Mouse (Mus musculus): Measurements from ENCODE around the gene Nol4l. TPM values are rescaled to one million over a fixed set of nuclear protein-coding genes. Genes with fewer than 3 reads are reported as not detected.

The Nol4l gene
- total and polyA plus RNA-seq, 2 experiments from 2014 or later, result 28.0 to 58.5 TPM

DNA sequence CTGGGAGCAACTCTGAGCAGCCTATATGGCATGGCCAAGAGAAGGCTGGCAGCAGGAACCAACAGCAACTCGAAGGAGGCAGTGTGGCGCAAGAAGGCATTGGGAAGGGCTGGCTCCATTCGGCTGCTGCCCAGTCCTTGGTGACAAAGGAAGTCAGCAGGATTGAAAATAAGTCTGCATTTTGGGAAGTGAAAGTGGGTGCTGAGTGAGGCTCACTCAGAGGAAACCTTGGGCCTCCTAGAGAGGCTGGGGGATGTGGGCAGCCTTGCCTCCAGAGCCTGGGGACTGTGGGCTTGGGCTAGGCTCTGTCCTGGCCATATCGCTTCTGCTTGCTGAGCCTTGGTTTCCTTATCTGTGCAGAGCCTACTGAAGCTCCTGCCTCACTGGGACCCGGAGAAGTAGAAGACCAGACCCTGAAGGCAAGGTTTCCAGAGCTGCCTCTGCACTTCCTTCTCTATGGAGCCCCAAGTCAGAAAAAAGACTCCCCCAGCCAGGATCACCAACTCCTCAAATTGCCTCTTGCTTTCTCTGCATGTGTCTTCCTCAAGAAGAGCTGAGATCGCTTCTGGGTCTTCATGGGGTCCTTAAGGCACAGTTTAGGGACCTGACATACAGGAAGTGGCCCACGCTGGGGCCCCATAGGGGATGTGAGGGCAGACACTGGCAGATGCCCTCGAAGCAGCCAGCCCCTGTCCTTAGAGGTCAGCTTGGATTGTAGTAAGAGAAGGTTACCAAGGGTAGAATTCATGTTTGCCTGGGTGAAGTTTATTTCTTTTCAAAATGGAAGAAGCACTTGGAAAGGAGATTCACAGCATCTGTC lies 14.3 kb upstream of the Nol4l start:
- WGBS, result 85% methylated on average over 8 of the region's 8 CpGs
- DNase-seq, result no peak
- H3K4me2 ChIP-seq (ENCODE audit: low read depth), result no peak overlapping the region
- no peak for ATAC-seq
- no peak overlapping the region for H3K4me3 ChIP-seq (ENCODE audit: low read depth, low read length)
- no peak overlapping the region for H3K9ac ChIP-seq
- no peaks in the 10 kb centered on the region for H3K9me3 ChIP-seq (ENCODE audit: low read length)
- TF ChIP-seq CTCF (IDR thresholded peaks at IDR 0.05; ENCODE audit: low read depth), result no peak
- no peaks in the 10 kb centered on the region for H3K27me3 ChIP-seq (ENCODE audit: insufficient read depth, low read length)
- H3K36me3 ChIP-seq (ENCODE audit: insufficient read depth), result no peaks in the 10 kb centered on the region
- peaks cover 12% of the 10 kb centered on the region for H3K4me1 ChIP-seq (ENCODE audit: insufficient read depth)
- no peak overlapping the region for H3K27ac ChIP-seq (ENCODE audit: low read depth, low read length)

DNA sequence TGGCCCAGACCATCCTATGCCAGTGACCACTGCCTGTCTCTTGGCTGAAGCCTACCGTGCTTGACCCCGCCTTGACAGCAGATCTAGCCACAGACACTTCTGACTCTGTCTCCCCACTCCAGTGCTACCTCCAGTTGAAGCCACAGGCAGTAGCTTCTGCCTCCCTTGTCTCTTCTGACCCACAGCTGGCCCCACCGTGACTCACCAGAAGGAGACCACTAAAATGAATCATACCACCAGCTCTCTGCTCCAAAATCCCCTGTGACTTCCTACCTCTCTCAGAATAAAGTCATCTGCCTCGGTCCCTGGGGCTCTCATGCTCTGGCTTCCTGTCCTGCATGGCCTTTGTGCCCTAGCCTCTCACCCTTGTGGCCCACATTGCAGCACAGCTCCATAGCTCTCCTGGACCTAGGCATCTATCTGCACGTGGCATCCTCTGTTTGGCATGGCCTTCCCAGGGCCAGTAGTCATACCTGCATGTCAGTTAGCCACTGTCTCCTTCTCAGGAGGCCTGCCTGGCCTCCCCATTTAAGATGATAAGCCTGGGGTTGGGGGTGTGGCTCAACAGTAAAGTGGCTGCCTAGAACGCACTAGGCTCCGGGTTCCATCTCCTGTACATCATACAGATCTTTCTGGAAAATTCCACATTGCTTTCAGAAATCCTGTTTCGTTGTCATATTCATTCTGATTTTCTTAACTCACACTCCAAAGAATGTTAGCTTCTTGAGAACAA lies 13.3 kb upstream of the Nol4l start:
- no peak overlapping the region for H3K4me2 ChIP-seq (ENCODE audit: low read depth)
- H3K9ac ChIP-seq, result no peak overlapping the region
- no peak for DNase-seq
- no peak overlapping the region for H3K4me3 ChIP-seq (ENCODE audit: low read depth, low read length)
- no peak for TF ChIP-seq CTCF (IDR thresholded peaks at IDR 0.05; ENCODE audit: low read depth)
- no peak overlapping the region for H3K27ac ChIP-seq (ENCODE audit: low read depth, low read length)
- H3K4me1 ChIP-seq (ENCODE audit: insufficient read depth), result peaks cover 4% of the 10 kb centered on the region
- H3K36me3 ChIP-seq (ENCODE audit: insufficient read depth), result no peaks in the 10 kb centered on the region
- no peaks in the 10 kb centered on the region for H3K27me3 ChIP-seq (ENCODE audit: insufficient read depth, low read length)
- no peak for ATAC-seq
- WGBS, result 87% methylated on average over 8 of the region's 8 CpGs
- H3K9me3 ChIP-seq (ENCODE audit: low read length), result no peaks in the 10 kb centered on the region

DNA sequence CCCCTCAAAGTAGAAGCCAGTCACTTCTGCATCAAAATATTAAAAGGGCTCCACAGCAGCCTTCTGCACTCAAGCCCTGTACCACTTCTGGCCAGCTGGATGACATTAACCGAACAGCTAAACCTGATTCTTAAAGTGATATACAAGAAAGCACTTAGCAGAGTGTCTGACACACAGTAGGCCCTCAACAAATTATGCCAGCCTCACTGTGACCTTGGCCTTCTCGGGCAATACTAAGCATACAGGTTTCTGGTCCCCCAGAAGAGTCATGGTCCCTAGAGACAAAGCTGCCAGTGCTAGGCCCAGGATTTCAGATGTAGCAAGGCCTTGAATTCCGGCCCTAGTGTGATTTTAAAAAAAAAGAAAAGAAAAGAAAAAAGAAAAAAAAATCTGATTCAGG lies 9.1 kb upstream of the Nol4l start:
- Histone ChIP-seq H3K36me3 (ENCODE audit: insufficient read depth) (no peaks in the 10 kb centered on the region), H3K27ac (ENCODE audit: low read depth, low read length) (no peak overlapping the region), H3K4me3 (ENCODE audit: low read depth, low read length) (no peak overlapping the region), H3K27me3 (ENCODE audit: insufficient read depth, low read length) (no peaks in the 10 kb centered on the region), H3K9ac (no peak overlapping the region), H3K4me2 (ENCODE audit: low read depth) (no peak overlapping the region), H3K9me3 (ENCODE audit: low read length) (no peaks in the 10 kb centered on the region), H3K4me1 (ENCODE audit: insufficient read depth) (no peaks in the 10 kb centered on the region)
- no peak for TF ChIP-seq CTCF (IDR thresholded peaks at IDR 0.05; ENCODE audit: low read depth)
- WGBS, result 88% methylated on average over 3 of the region's 3 CpGs
- DNase-seq, result no peak
- ATAC-seq, result no peak

DNA sequence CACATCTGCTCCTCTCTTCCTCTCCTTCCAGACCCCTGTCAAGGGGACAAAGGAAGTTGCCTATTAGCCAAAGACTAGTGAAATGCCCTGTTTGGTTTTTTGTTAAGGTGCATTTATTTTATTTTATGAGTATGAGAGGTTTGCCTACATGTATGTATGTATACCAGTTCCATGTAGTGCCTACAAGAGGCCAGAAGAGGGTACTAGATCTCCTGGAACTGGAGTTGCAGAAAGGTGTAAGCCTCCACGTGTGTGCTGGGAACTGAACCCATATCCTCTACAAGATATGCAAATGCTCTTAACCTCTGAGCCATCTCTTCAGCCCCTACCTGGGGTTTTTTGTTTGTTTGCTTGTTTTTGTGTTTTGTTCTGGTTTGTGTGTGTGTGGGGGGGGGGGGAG lies 4.2 kb upstream of the Nol4l start:
- no peak overlapping the region for H3K4me3 ChIP-seq (ENCODE audit: low read depth, low read length)

DNA sequence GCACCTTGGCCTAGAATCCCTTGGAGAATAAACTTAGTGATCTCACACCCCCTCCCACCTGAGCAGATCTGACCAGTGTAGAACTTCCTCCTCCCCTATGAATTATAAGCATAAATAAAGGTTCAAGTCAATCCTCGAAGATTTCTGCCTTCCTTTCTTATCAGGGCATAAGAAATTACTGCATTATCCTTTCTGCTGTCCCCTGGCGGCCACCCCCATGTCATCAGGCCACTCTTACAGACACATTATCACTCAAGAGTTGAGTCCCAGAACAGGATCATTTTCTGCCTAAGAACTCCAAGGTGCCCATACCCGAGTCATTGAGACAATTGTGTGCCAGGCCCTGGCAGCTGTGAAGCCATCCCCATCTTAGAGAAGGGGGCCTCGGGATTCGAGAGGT lies 1.2 kb upstream of the Nol4l start:
- Histone ChIP-seq H3K4me2 (ENCODE audit: low read depth) (no peak overlapping the region; the same call in 1 of the 2 replicates), H3K4me3 (ENCODE audit: low read depth, low read length) (no peak overlapping the region), H3K36me3 (ENCODE audit: insufficient read depth) (no peaks in the 10 kb centered on the region), H3K27ac (ENCODE audit: low read depth, low read length) (no peak overlapping the region), H3K4me1 (ENCODE audit: insufficient read depth) (no peaks in the 10 kb centered on the region), H3K9me3 (ENCODE audit: low read length) (no peaks in the 10 kb centered on the region), H3K9ac (no peak overlapping the region), H3K27me3 (ENCODE audit: insufficient read depth, low read length) (no peaks in the 10 kb centered on the region)
- DNase-seq (no peak), ATAC-seq (no peak)
- 52% methylated on average over 5 of the region's 5 CpGs for WGBS
- TF ChIP-seq CTCF (IDR thresholded peaks at IDR 0.05; ENCODE audit: low read depth), result peak; percentile 44; the same call in 1 of the 2 replicates

More for the DNA sequence above, 4.2 kb upstream of the Nol4l start:
- 76% methylated on average over 1 of the region's 1 CpGs for WGBS
- ATAC-seq, result no peak
- H3K9ac ChIP-seq, result no peak overlapping the region
- H3K4me2 ChIP-seq (ENCODE audit: low read depth), result no peak overlapping the region
- H3K4me1 ChIP-seq (ENCODE audit: insufficient read depth), result no peaks in the 10 kb centered on the region
- no peaks in the 10 kb centered on the region for H3K9me3 ChIP-seq (ENCODE audit: low read length)
- no peaks in the 10 kb centered on the region for H3K27me3 ChIP-seq (ENCODE audit: insufficient read depth, low read length)
- TF ChIP-seq CTCF (IDR thresholded peaks at IDR 0.05; ENCODE audit: low read depth), result no peak
- no peaks in the 10 kb centered on the region for H3K36me3 ChIP-seq (ENCODE audit: insufficient read depth)
- H3K27ac ChIP-seq (ENCODE audit: low read depth, low read length), result no peak overlapping the region
- DNase-seq, result no peak

DNA sequence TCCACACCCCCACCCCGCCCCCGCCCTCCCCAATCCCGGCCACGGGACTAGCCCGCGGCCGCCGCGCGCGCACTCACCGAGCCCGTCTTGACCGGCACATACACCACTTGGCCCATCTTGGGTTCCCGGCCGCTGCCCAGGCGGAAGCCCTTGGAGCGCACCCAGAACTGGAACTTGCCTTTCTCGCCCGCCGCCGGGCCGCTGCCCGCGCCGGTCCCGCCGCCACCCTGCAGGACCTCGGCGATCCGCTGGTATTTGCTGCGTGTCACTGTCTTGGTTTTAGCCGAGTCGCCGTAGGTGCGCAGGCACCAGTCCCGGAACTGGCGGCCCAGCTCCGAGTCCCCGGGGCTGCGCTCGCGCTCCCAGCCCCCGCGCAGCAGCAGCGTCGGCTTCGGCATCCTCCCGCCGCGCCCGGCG lies 398 bp downstream of the Nol4l start:
- peak; percentile 13 for ATAC-seq
- peak; percentile 47 for DNase-seq
- peak overlapping the region; percentile 81 for H3K27ac ChIP-seq (ENCODE audit: low read depth, low read length)
- peak overlapping the region; percentile 83 for H3K9ac ChIP-seq
- no peaks in the 10 kb centered on the region for H3K4me1 ChIP-seq (ENCODE audit: insufficient read depth)
- WGBS, result under 1% methylated on average over 46 of the region's 53 CpGs
- H3K4me3 ChIP-seq (ENCODE audit: low read depth, low read length), result peak overlapping the region; percentile 81
- H3K9me3 ChIP-seq (ENCODE audit: low read length), result no peaks in the 10 kb centered on the region
- H3K27me3 ChIP-seq (ENCODE audit: insufficient read depth, low read length), result no peaks in the 10 kb centered on the region
- TF ChIP-seq CTCF (IDR thresholded peaks at IDR 0.05; ENCODE audit: low read depth), result no peak
- no peaks in the 10 kb centered on the region for H3K36me3 ChIP-seq (ENCODE audit: insufficient read depth)
- peak overlapping the region; percentile 89 for H3K4me2 ChIP-seq (ENCODE audit: low read depth)

Data from forebrain, postnatal 0 days (tissue).